Mouse (Mus musculus) urinary bladder, postnatal 4 days (tissue): Measurements from ENCODE around the gene Wfikkn2.

Experiments used
- DNase-seq, 2 experiments: peaks; one replicate each; pipeline ENCODE4 v3.0.0; 2021 to 2022; ENCODE audit warnings: low spot score in 2 of 2

The Wfikkn2 gene

DNA sequence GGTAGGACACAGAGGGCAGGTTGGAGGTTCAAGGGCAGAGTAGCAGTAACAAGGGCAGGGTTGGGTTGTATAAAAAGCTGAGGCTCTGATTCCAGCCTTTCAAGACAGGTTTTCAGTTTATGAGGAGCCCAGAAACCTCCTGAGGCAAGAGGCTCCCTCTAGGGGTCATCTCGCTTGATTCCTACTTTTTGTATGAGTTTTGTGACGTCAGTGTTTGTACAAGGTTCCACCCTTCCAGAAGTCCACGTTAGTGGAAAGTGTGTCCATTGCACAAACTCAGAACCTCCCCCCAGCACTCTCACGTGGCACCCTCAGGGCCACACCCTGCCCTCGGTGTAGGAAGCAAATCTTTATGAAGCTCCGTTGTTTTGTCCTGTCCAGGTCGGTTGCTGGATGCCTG is 19.8 kb downstream of the Wfikkn2 start:
- DNase-seq = no peak

DNA sequence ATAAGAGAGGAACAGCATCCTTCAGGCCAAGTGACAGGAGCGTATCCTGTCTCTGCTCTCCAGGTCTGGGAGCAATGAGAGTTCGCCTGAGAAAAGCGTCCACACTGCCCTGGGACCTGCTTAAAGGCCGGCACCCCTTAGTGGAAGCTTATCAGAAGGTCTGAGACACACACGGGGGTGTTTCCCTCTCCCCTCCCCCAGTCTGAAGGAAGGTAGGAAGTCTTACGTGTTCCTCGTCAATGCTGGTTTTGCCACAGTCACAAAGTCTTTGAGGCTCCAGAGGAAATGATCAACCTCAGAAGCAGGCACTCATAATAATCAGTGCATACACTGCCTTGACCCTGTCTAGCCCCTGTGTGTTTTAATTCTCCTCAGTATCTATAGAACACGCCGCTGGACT is 22.3 kb downstream of the Wfikkn2 start:
- DNase-seq = no peak

DNA sequence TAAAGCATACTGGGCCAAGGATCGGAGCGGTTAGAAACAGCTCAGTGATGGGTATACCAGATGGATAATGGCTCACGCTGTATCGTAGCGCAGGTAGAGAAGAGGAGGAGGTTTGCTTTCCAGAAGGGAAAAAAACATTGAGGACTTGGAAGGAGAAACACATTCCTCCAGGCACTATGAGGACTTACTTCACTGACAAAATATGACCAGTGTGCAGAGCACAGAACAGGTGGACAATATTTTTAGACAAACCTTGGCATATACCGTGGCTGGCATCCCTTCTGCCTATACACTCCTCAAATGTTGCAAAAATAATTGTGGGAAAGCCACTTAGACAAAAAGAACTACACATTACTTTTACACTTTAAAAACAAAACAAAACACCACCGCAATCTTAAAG is 24.5 kb downstream of the Wfikkn2 start:
- DNase-seq = no peak

DNA sequence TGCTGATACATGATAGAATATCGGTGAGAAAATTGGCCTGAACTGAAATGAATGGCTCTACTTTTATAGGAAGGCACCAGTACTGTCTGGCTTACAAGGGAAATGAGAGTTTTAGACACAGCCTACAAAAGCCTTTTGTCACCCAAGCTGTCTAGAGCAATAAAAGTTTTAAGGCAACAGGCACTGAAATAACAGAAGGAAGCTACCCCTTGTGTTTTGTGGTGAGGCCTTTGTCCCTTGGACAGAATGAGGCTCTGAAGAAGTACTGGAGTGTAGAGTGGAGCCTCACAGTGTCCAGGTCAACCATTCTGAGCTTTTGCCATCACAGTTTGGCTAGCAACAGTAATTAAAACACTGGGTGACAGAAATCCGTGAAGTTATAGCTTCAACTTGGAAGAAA is 29.6 kb downstream of the Wfikkn2 start:
- DNase-seq = no peak

DNA sequence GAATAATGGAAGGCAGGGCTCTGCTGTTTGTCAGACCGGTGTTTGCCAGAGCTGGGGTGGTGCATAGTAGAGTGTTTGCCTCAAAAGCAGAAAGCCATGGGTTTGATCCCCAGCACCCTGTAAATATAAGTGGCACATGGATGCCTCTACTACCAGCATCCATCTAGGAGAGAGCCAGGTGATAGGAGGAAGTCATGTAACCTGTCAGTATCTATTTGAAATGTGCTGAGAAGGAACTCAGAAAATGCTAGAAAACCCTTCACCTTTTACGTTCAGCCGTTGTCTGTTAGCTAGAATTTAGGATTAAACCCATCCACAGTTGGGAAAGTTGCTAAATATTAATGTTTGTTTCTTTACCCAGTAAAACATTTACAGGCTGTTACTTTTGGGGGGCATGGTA is 30.2 kb downstream of the Wfikkn2 start:
- no peak for DNase-seq

DNA sequence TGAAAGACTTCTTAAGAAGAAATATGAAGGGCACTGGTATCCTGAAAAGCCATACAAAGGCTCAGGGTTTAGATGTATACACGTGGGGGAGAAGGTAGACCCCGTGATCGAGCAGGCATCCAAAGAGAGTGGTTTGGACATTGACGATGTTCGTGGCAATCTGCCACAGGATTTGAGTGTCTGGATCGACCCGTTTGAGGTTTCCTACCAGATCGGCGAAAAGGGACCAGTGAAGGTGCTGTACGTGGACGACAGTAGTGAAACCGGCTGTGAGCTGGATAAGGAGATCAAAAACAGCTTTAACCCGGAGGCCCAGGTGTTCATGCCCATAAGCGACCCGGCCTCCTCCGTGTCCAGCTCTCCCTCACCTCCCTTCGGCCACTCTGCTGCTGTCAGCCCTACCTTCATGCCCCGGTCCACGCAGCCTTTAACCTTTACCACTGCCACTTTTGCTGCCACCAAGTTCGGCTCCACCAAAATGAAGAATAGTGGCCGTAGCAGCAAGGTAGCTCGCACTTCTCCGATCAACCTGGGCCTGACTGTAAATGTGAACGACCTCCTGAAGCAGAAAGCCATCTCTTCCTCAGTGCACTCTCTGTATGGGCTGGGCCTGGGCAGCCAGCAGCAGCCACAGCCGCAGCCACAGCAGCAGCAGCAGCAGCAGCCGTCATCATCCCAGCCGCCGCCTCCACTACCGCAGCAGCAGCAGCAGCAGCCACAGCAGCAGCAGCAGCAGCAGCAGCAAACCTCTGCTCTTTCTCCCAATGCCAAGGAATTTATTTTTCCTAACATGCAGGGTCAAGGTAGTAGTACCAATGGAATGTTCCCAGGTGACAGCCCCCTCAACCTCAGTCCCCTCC is 31.8 kb downstream of the Wfikkn2 start:
- DNase-seq = no peak

DNA sequence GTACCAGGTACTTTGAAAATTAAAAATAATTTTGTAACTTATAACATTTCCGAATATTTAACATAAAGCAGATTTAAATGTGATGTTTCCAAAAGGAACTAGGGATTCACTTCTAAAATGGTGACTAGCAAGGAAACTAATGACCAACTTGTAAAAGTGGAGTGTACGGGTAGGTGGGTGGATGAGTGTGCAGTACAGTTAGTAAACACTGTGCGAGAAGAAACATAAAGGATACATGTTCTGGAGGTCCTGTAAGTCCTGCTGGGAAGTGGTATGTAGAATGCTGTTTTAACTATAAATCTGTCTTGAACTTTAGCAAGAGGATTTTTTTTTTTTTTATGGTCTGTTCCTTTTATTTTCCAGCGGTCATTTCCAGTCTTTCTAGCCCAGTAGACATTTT is 32.8 kb downstream of the Wfikkn2 start:
- DNase-seq = no peak

DNA sequence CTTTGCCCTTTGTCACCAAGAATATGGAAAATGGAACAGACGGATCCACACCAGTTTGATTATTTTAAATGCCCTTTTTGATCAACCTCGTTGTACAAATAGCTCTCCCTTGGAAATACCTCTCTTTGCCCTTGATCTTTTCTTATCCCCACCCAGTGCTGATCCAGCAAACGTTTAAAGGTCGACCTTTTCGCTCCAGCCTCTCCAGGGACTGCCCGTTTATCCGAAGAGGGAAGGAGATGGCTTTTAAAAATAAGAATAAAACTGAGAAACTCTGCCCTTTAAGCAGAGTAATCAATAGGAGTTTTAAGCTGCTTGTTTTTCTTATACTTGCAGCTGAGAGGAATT is 33.3 kb downstream of the Wfikkn2 start:
- DNase-seq = no peak

DNA sequence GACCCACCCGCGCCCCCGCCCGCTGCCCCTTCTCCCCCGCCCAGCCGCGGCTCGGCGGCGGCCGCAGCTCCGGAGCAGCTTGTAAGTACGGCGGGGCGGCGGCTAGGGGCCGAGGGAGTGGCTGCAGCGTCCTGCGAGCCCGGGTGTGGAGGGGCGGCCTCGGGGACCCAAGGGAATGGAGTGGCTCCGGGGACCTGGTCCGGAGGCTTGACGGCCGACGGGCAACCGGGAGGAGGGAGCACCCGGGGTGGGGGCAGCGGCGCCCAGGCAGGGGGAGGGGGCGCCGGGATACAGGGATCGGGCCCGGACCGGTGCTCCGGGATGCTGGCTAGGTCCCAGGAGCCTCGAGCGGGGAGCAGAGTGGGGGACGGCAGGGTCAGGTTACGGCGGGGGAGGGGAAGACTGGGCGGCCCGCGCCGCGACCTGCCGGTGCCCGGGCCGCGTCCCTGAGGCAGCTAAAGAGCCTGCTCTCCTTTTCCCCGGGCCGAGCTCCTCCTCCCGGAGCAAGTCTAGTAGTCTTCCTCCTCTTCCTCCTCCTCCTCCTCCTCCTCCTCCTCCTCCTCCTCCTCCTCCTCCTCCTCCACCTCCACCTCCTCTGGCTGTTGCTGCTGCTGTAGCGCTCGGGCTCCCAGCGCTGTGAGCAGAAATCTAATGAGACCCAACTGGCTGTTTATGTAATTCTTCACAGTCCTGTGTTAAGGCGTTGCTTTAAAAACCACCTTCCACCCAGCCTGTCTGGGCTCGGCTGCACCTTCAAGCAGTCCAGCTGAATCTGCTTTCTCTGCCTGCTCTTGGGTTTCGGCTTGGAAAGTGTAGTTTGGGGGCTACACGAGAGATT is 33.9 kb downstream of the Wfikkn2 start:
- peak; percentile 71 to 73 for DNase-seq

DNA sequence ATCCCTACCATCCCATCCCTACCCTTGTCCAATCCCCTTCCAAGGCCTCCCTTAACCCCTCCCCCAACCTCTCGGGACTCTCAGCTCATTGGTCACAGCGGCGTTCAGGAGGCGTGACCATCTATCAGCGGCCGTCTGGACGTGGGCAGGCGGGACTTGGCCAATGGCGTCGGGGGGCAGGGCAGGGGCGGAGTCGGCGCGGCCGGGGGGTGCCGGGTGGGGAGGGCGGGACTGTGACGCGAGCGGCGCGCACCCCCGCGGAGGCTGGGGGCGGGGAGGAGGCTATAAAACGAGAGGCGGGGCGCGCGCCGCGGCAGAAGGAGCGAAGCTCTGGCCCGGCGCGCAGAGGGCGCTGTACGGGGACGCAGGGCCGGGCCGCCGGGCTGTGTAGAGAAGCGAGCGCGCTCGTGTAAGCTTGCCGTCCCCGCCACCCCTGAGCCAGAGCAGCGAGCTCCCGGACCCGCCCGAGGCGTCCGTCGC is 34.6 kb downstream of the Wfikkn2 start, which contains the start of gene Tob1:
Tob1 (plus strand) TSS at position 331 of the 480 bp plus-strand sequence.
- DNase-seq = peak; percentile 98

DNA sequence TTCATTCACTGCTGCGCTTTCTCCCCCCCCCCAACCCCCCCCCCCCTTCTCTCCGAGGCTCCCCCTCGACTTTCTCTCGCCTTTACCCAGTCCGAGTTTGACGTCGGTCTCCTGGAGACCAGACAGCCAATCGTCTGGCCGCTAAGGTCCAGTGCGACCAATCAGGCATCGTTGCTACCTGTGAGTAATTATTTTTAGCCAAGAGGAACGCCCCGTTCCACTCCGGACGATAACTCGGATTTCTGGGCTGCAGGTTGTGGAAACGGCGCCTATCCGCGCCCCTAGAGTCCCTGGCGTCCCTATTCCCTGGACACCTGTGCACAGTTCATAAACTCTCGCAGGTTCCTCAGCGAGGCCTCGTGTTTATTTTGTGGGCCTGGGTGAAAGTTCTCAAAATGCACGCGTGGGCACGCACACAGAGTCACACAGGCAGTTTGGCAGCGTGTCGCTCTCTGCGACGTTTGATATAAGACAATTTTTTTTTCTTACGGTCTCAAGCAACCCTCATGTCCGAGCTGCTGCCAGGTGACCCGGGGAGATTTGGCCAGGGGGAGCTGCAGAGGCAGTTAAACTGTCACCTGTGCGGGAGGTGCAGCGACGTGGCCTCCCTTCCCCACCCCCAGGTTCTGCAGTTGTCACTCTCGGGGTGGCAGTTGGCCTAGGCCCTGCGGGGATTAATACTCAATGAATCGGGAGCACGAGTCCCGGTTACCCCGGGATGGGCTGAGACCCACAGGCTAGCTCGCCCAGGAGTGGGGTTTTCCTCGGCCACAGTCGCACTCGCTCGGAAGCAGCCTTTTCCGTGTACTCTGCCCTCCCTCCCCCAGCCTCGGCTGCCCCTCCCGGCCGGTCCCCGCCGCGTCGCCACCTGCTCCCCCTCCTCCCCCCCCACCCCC is 35.4 kb downstream of the Wfikkn2 start:
- peak; percentile 82 to 83 for DNase-seq

DNA sequence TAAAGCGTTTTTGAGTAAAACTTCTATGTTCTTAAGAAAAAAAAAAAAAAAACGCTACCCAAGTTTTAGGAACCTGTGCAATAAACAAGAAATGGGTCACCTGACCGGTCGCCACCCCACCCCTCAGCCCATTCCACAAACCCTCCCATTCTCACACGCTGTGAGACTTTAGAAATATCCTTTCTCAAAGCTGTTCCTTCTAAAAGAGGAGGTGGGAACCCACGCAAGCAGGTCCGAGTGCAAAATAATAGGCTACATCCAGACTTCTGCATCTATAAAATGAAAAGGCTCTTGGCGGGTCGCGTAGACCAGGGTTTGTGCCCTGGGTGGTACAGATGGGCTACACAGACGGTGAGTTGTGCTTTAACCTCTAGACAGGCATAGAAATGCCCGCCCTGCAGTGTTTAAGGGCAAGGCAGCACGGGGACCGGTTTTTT is 36.1 kb downstream of the Wfikkn2 start:
- no peak for DNase-seq

DNA sequence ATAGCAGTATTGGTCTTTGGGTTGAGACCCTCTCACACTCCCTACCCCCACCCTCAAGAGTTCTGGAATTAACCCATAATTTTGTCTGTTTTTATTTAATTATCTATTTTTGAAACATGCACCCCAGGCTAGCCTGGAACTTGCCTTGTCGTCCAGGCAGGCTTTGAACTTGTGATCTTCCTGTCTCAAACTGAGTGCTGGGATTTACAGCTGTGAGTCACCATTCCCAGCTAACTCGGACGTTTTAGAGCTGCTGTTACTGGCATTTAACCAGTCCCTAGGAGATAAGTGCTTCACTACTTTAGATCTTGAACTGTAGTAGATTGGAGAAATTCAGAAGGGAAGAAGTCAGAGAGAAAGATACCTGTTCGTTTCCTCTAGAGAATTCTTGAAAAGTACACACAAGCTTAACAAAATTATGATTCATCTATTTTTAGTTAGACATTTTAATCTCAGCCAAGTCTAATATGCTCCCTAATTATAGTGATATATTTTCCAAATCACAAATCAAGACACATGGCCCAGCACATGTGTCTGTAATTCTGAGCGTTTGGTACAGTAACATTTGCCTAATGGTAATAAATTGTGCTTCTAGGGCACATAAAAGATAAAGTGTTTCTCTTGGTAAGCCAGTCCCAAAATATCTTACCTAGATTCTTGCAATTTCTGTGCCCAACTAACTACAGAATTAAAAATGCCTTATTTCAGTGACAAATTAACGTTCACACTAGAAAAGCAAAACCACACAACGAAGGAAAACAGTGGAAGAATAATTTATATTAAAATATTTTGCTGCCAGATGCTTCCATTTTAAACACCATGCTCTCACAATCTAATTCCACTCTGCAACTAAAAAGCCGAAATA is 36.8 kb downstream of the Wfikkn2 start:
- no peak for DNase-seq

DNA sequence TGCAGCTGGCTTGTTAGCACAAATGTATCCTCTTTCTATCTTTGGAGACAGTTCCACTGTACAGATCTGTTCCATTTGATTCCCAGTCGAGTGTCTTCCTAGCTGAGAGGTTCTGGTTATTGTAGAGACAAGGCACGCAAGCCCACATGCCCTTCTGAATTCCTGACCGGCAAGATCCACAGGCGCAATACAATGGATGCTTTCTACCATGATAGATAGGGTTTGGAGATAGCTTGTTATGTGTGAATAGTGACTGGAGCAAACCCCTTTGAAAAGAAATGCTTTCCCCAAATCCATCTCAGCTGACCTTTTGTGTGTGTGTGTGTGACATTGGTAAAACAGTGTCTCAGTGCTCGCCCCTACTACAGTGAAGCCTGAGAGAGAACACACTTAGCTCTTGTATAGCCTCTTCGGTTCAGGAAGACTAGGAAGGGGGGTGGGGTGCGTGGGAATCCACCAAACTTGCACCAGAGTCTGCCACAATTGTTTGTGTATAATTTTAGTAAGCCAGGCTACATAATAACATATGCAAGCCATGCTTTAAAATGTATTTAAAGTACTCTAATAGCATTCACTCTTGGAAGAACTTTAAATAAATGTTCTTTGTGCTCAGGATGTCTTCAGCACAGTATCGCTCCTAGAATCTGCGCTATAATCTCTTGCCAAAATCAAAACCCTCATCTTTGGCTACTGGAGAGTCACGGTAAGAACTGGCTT is 39.2 kb downstream of the Wfikkn2 start:
- DNase-seq = no peak

DNA sequence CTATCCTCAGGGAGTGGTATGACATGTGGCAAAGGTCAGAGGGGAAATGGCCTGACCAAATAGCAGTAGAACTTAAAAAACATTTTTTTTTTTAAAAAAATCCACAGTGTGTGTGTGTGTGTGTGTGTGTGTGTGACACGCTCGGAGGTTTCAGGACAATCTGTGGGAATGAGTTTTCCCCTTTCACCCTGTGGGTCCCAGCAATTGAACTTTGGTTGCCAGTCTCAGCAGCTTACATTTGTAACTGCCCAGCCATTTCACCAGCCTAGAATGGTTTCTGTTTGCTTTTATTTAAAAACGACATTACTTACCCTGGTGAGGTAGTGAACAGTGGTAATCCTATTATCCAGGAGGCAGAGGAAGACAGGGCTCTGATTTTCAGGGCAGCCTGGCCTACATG is 42.7 kb downstream of the Wfikkn2 start:
- no peak for DNase-seq

DNA sequence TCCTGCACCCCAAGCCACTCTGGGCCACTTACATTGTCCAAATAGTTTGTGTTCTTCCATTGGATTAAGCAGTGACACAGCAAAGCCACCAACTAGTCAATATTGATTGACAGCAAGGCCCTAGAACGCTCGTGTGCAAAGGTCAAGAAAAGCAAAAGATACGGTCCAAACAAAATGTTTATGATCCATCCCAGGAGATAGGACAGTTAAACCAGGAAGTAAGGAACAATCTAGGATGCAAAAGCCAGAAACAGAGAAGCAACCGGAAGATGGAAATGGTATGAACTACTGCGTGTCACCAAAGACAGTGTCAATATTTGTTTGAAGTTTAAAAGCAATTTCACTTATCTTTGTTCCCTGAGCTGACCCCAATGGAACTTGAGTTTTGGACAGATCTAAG is 43.7 kb downstream of the Wfikkn2 start:
- DNase-seq = no peak

DNA sequence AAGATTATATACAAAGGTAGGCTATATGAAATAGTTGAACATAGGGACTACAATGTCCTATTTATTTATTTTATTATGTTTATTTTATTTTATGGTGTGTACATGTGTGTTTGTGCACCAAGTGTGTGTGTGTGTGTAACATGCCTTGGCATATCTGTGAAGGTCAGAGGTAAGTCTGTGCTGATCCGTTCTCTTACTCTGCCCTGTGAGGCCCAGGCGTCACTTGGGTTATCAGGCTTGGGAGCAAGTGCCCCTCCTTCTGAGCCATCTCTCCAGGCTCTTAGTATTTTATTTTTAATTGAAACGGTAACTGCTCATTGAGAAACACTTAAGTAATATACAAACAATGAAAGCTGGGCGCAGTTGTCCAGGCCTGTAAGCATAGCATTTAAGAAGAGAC is 45.4 kb downstream of the Wfikkn2 start:
- DNase-seq = no peak

DNA sequence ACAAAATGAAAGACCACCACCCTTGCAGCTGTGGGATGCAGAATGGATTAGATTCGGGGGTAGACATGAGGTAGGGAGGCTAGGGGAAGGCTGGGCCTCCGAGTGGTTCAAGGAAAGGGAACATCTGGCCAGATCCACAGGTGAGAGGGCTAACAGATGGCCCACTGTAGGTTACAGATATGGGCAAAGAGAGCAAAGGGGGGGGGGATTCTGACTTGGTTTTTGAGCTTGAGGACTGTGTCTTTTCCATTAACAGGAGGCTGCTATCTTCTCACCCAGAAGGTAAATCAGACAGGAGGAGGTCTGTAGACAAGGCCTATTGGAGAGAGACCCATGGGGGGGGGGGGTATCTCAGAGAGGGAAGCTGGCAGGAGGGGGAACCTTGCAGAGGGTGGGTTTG is 46.0 kb downstream of the Wfikkn2 start:
- no peak for DNase-seq

DNA sequence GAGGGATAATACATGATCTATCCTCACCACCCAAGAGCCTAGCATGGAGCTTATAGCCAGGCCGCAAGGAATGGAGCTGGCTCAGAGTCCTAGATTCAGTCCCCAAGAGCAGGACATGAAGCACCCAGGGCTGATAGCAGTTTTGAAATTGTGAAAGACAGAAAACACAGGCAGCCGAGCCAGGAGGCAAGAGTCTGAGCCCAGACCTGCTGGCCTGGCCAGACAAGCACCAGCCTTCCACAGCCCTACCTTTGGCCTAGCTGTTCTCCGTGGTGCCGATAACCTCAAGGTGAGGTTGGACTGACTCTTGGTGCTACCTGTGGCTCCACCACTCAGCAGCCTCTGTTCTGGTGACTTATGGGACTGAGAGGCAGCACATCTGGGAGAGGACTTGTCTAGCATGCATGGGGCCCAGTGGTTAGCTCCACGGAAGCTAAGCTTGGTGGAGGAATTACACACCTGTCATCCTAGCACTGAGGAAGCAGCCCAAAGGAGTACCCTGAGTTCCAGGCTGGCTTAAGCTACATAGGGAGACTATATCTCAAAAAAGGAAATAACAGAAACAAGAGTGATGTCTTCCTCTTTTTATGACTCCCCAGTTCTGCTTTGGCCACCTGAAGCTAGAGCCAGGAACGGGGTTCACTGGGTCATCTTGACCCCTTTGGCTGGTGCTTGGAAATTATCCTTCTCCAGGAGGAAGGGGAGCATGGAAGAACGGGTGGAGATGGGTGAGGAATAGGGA is 47.2 kb downstream of the Wfikkn2 start:
- no peak for DNase-seq
